Mouse (Mus musculus) stomach, embryonic 15.5 days (tissue): Measurements from ENCODE around the gene Gabre. TPM values are rescaled to one million over a fixed set of nuclear protein-coding genes. Genes with fewer than 3 reads are reported as not detected.

ENCODE experiments used
- ATAC-seq: fragments of 200-750 bp; cut with Nextera tagmentation; 2 replicates; pipeline ENCODE4 v1.8.0; 2017; ENCODE audit warnings: low read depth, moderate number of reproducible peaks, moderate TSS enrichment; ENCODE audit not compliant: insufficient read depth, low FRiP score
- H3K27ac ChIP-seq: fragments of 300-500 bp; sonication (generic); 2 replicates; pipeline ENCODE4 v1.5.1; 2015; ENCODE audit warnings: mild to moderate bottlenecking, inconsistent platforms
- H3K27me3 ChIP-seq: fragments of 300-500 bp; sonication (generic); replicated peaks from 2 replicates; pipeline ENCODE4 v1.6.1; 2015; ENCODE audit warnings: inconsistent platforms
- H3K36me3 ChIP-seq: fragments of 300-500 bp; sonication (generic); 2 replicates; pipeline ENCODE4 v1.6.1; 2015; ENCODE audit warnings: inconsistent platforms
- H3K4me1 ChIP-seq: fragments of 300-500 bp; sonication (generic); 2 replicates; pipeline ENCODE4 v1.6.1; 2015; ENCODE audit warnings: inconsistent platforms
- H3K4me2 ChIP-seq: fragments of 300-500 bp; sonication (generic); 2 replicates; pipeline ENCODE4 v1.6.1; 2015; ENCODE audit warnings: mild to moderate bottlenecking, inconsistent platforms
- H3K4me3 ChIP-seq: fragments of 300-500 bp; sonication (generic); replicated peaks from 2 replicates; pipeline ENCODE4 v1.5.1; 2015; ENCODE audit warnings: inconsistent platforms
- H3K9ac ChIP-seq: fragments of 300-500 bp; sonication (generic); 2 replicates; pipeline ENCODE4 v1.6.1; 2015; ENCODE audit warnings: inconsistent platforms
- H3K9me3 ChIP-seq: fragments of 300-500 bp; sonication (generic); 2 replicates; pipeline ENCODE4 v1.6.1; 2016; ENCODE audit warnings: inconsistent platforms
- WGBS: fragments of 180-500 bp; shearing (Covaris S2); methylation state at CpG from one replicate; pipeline ENCODE4 v1.1.7; 2015; 5-methylcytosine and 5-hydroxymethylcytosine counted together
- microRNA counts: library from miRNA; unstranded; fragments of <30 nt; microRNA quantifications from one replicate; lab custom pipeline; 2016
- microRNA-seq: library from miRNA; unstranded; fragments of <30 nt; microRNA quantifications from one replicate; pipeline ENCODE4, GENCODE M21; 2016
- polyA plus RNA-seq: library from polyadenylated mRNA; unstranded; fragments of >200 nt; fragmentation: Nextera tagmentation; extraction: Ambion mirVana; gene quantifications from 2 replicates; pipeline ENCODE4 v1.2.1, GENCODE M21; 2015

Gabre gene
- polyA plus RNA-seq, result 2.5 TPM in 2 replicates

- H3K4me3 ChIP-seq, result peak within 1 kb of the TSS; percentile 48
- no peaks in the 10 kb centered on the region for H3K27me3 ChIP-seq
- no peaks in the 10 kb centered on the region for H3K9me3 ChIP-seq
- ATAC-seq, result peak; percentile 71
- no peaks in the 10 kb centered on the region for H3K4me1 ChIP-seq
- no peaks in the 10 kb centered on the region for H3K36me3 ChIP-seq
- H3K27ac ChIP-seq, result no peak within 1 kb of the TSS
- peak within 1 kb of the TSS; percentile 66 for H3K4me2 ChIP-seq
- H3K9ac ChIP-seq, result no peak within 1 kb of the TSS
- WGBS, result 18% methylated on average over 27 of the region's 36 CpGs
Observed at GRCm38 (mm10) chrX:72274659-72275371, at the start of gene Gabre. Gene Gabre (minus strand): TSS chrX:72274803.

- Histone ChIP-seq H3K4me3 (no peak overlapping the region), H3K36me3 (no peaks in the 10 kb centered on the region), H3K9me3 (no peaks in the 10 kb centered on the region), H3K4me1 (no peaks in the 10 kb centered on the region), H3K9ac (no peak overlapping the region), H3K27ac (no peak overlapping the region), H3K27me3 (no peaks in the 10 kb centered on the region), H3K4me2 (no peak overlapping the region)
- WGBS, result 83% methylated on average over 2 of the region's 2 CpGs
- no peak for ATAC-seq
Observed at GRCm38 (mm10) chrX:72297812-72298211, 23.2 kb upstream of the Gabre start.

- no peaks in the 10 kb centered on the region for H3K4me1 ChIP-seq
- no peak overlapping the region for H3K27ac ChIP-seq
- ATAC-seq, result 0 out of 2 replicates have a peak, but pooled peaks have one; percentile 31
- no peaks in the 10 kb centered on the region for H3K36me3 ChIP-seq
- H3K4me2 ChIP-seq, result peak overlapping the region; percentile 66
- H3K4me3 ChIP-seq, result peak overlapping the region; percentile 48
- H3K9me3 ChIP-seq, result no peaks in the 10 kb centered on the region
- 75% methylated on average over 1 of the region's 1 CpGs for WGBS
- no peaks in the 10 kb centered on the region for H3K27me3 ChIP-seq
- H3K9ac ChIP-seq, result no peak overlapping the region
Observed at GRCm38 (mm10) chrX:72275372-72275663, 715 bp upstream of the Gabre start.

GRCm38 (mm10) chrX:72273966-72274658 lies 491 bp downstream of the Gabre start:
- 18% methylated on average over 27 of the region's 27 CpGs for WGBS
- Histone ChIP-seq H3K9ac (no peak overlapping the region), H3K36me3 (no peaks in the 10 kb centered on the region), H3K4me2 (peak overlapping the region; percentile 66), H3K4me1 (no peaks in the 10 kb centered on the region), H3K9me3 (no peaks in the 10 kb centered on the region), H3K4me3 (peak overlapping the region; percentile 48), H3K27me3 (no peaks in the 10 kb centered on the region), H3K27ac (no peak overlapping the region)
- peak; percentile 56; the same call in 1 of the 2 replicates for ATAC-seq

- Histone ChIP-seq H3K9ac (no peak overlapping the region), H3K4me3 (no peak overlapping the region), H3K4me2 (no peak overlapping the region), H3K27ac (no peak overlapping the region), H3K9me3 (no peaks in the 10 kb centered on the region), H3K36me3 (no peaks in the 10 kb centered on the region), H3K27me3 (no peaks in the 10 kb centered on the region), H3K4me1 (no peaks in the 10 kb centered on the region)
- WGBS, result 89% methylated on average over 11 of the region's 11 CpGs
- ATAC-seq, result no peak
Observed at GRCm38 (mm10) chrX:72270637-72271036, 4.0 kb downstream of the Gabre start.

GRCm38 (mm10) chrX:72221717-72222116 lies 52.9 kb downstream of the Gabre start, which contains the start of gene Magea4:
Gene Magea4 (plus strand): TSS chrX:72222017.
- Histone ChIP-seq H3K27ac (no peak within 1 kb of the TSS), H3K4me1 (no peaks in the 10 kb centered on the region), H3K9ac (no peak within 1 kb of the TSS), H3K9me3 (no peaks in the 10 kb centered on the region), H3K4me2 (no peak within 1 kb of the TSS), H3K36me3 (no peaks in the 10 kb centered on the region), H3K27me3 (no peaks in the 10 kb centered on the region), H3K4me3 (no peak within 1 kb of the TSS)
- no peak for ATAC-seq
- WGBS, result 85% methylated on average over 2 of the region's 2 CpGs

MicroRNAs encoded within 50 kb of the gene (microRNA counts, 519-probe panel; counts per million panel counts)
- microRNA mmu-miR-224 (lab: Ali Mortazavi, UCI) (2,065 counts per million, percentile 27 among the panel's probes with 10 or more counts), microRNA mmu-miR-452 (lab: Ali Mortazavi, UCI) (485 counts per million, percentile 1 among the panel's probes with 10 or more counts)

Small RNAs within 50 kb of the gene (microRNA-seq; reads per million reads assigned to microRNA genes)
- gene Mir224 (400 reads per million, percentile 66 among the genes with 10 or more reads in this experiment), gene Mir452 (50.2 reads per million, percentile 41 among the genes with 10 or more reads in this experiment)

Other genes starting within 250 kb of the Gabre start
- gene Magea4, start 52.8 kb downstream of the Gabre start, polyA plus RNA-seq, result not detected in 2 replicates
- not detected in 2 replicates for gene Magea10, start 112.1 kb upstream of the Gabre start, polyA plus RNA-seq